Mouse (Mus musculus) thymus, postnatal 10 days (tissue): ENCODE results near the gene Umod.

Source experiments
- DNase-seq, 2 experiments: peaks; one replicate each; pipeline ENCODE4 v3.0.0; 2021; ENCODE audit warnings: low spot score in 2 of 2

Gene Umod

GRCm38 (mm10) chr7:119441938-119442337, 37.1 kb downstream of the Umod start:
- DNase-seq = no peak

DNA sequence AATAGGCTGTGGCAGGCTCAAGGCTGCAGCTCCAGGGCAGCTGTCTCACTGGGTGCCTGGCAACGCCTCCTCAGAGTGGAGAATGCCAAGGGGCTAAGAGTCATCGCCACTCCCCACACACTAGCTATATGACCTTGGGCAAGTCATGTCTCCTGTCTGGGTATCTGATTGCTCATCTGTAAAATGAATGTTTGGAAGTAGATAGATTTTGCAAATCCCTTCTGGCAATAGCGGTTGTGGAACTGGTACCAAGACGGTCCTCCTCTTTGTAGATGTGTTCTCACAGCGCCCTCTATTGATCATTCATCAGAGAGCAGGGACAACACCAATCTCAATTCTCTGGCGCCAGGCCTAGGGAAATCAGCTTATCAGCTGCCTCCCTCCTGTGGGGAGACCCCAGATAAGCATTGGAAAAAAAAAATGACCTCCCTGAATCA, 51.9 kb downstream of the Umod start:
- DNase-seq = no peak

DNA sequence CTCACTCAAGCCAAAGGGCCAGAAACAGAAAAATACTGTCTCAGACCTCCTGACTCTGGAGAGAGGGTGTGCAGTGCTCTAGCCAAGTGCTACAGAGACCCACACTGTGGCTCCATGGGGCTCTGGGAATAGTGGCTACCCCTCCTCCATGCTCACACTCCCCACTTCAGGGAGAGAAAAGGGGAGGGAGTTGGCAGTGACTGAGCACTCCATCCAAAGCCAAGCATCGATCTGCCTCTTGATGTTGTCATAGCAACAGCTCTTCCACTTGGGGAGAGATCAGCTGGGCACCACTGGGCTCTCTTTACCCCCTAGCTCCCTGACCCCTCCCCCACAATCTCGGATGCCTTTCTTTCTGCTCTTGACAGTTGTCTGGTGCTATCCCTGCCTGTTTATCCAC, 58.4 kb downstream of the Umod start:
- DNase-seq = no peak

DNA sequence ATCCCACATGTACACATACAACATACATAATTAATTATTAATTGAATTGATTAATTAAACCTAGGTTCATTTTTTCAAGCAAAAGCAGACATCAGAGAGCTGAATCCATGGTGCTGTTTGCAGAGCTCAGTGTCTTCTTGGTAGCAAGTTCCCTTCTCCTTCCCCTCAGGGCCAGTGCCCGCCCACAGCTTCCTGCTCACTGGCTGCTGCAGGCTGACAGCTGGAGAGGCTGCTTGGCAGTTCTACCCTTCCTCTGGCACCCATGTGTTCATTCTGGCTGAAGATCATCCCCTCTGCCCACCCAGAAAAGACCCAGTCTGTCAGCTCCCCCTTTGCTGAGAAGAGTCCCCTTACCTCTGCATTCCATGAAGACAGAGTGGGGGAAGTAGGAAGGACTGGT, 60.6 kb downstream of the Umod start:
- DNase-seq = no peak
